Mouse (Mus musculus): ENCODE data around the gene Rnase13. TPM values are rescaled to one million over a fixed set of nuclear protein-coding genes. Genes with fewer than 3 reads are reported as not detected.

Gene Rnase13
- polyA plus RNA-seq, 1 experiment from 2014 or later, result not detected

Other genes starting within 250 kb of the Rnase13 start
- not detected in 2 replicates for gene Gm17079, start 227.3 kb downstream of the Rnase13 start, polyA plus RNA-seq (2014; fragmentation: Nextera tagmentation; extraction: Ambion mirVana)
- gene Gm5800, start 205.6 kb downstream of the Rnase13 start, polyA plus RNA-seq (2014; fragmentation: Nextera tagmentation; extraction: Ambion mirVana), result not detected in 2 replicates
- not detected in 2 replicates for gene Ang4, start 149.2 kb downstream of the Rnase13 start, polyA plus RNA-seq (2014; fragmentation: Nextera tagmentation; extraction: Ambion mirVana)
- not detected in 2 replicates for gene AY358078, start 122.7 kb downstream of the Rnase13 start, polyA plus RNA-seq (2014; fragmentation: Nextera tagmentation; extraction: Ambion mirVana)
- not detected in 2 replicates for gene Ear6, start 69.1 kb downstream of the Rnase13 start, polyA plus RNA-seq (2014; fragmentation: Nextera tagmentation; extraction: Ambion mirVana)
- 64.7 and 64.9 TPM in 2 replicates for gene Mettl17, start 37.9 kb downstream of the Rnase13 start, polyA plus RNA-seq (2014; fragmentation: Nextera tagmentation; extraction: Ambion mirVana)
- gene Slc39a2, start 29.9 kb downstream of the Rnase13 start, polyA plus RNA-seq (2014; fragmentation: Nextera tagmentation; extraction: Ambion mirVana), result 0.62 and 0.82 TPM in 2 replicates
- gene Ndrg2, start 8.6 kb downstream of the Rnase13 start, polyA plus RNA-seq (2014; fragmentation: Nextera tagmentation; extraction: Ambion mirVana), result 127 and 139 TPM in 2 replicates
- gene Tppp2, start 4.3 kb downstream of the Rnase13 start, polyA plus RNA-seq (2014; fragmentation: Nextera tagmentation; extraction: Ambion mirVana), result not detected in 2 replicates
- gene Arhgef40, start 61.9 kb upstream of the Rnase13 start, polyA plus RNA-seq (2014; fragmentation: Nextera tagmentation; extraction: Ambion mirVana), result 49.5 and 51.1 TPM in 2 replicates
- gene Tmem253, start 92.9 kb upstream of the Rnase13 start, polyA plus RNA-seq (2014; fragmentation: Nextera tagmentation; extraction: Ambion mirVana), result 0.46 and 0.56 TPM in 2 replicates
- gene Zfp219, start 98.0 kb upstream of the Rnase13 start, polyA plus RNA-seq (2014; fragmentation: Nextera tagmentation; extraction: Ambion mirVana), result 41.0 and 42.0 TPM in 2 replicates
- gene Olfr221, start 119.7 kb upstream of the Rnase13 start, polyA plus RNA-seq (2014; fragmentation: Nextera tagmentation; extraction: Ambion mirVana), result not detected in 2 replicates
- 684 and 690 TPM in 2 replicates for gene Hnrnpc, start 181.3 kb upstream of the Rnase13 start, polyA plus RNA-seq (2014; fragmentation: Nextera tagmentation; extraction: Ambion mirVana)
- 49.2 and 52.3 TPM in 2 replicates for gene Rpgrip1, start 187.9 kb upstream of the Rnase13 start, polyA plus RNA-seq (2014; fragmentation: Nextera tagmentation; extraction: Ambion mirVana)